Mouse (Mus musculus): ENCODE results near the gene Bid.

- TF ChIP-seq POLR2A (IDR thresholded peaks at IDR 0.05; ENCODE audit: borderline replicate concordance, extremely low read depth, low read depth, low read length): no peak
- no peak for TF ChIP-seq CTCF (IDR thresholded peaks at IDR 0.05; ENCODE audit: insufficient read depth, low read length)
Measured at GRCm38 (mm10) chr6:120873874-120874273, 42.8 kb downstream of the Bid start.
